Mouse (Mus musculus) hindbrain, embryonic 11.5 days (tissue): ENCODE data around the gene Ankrd44. TPM values are rescaled to one million over a fixed set of nuclear protein-coding genes. Genes with fewer than 3 reads are reported as not detected.

Experiments used
- ATAC-seq: fragments of 200-750 bp; cut with Nextera tagmentation; 2 replicates; pipeline ENCODE4 v1.8.0; 2017; ENCODE audit warnings: mild to moderate bottlenecking, moderate TSS enrichment, moderate library complexity; ENCODE audit not compliant: low FRiP score
- DNase-seq: peaks from one replicate; pipeline ENCODE4 v3.0.0-alpha.2; 2015; ENCODE audit warnings: low spot score
- H3K27ac ChIP-seq: fragments of 300-500 bp; sonication (generic); 2 replicates; pipeline ENCODE4 v1.5.1; 2014; ENCODE audit warnings: mild to moderate bottlenecking, low read depth, low read length
- H3K27me3 ChIP-seq: fragments of 300-500 bp; sonication (generic); 2 replicates; pipeline ENCODE4 v1.6.1; 2014; ENCODE audit warnings: mild to moderate bottlenecking, low read length, moderate library complexity, mixed read lengths; ENCODE audit not compliant: control insufficient read depth, insufficient read depth
- H3K36me3 ChIP-seq: fragments of 300-500 bp; sonication (generic); 2 replicates; pipeline ENCODE4 v1.6.1; 2014; ENCODE audit warnings: mild to moderate bottlenecking, low read length, moderate library complexity, mixed read lengths; ENCODE audit not compliant: control insufficient read depth, insufficient read depth
- H3K4me1 ChIP-seq: fragments of 300-500 bp; sonication (generic); replicated peaks from 2 replicates; pipeline ENCODE4 v1.6.1; 2014; ENCODE audit warnings: low read length, mixed read lengths; ENCODE audit not compliant: control insufficient read depth, insufficient read depth
- H3K4me2 ChIP-seq: fragments of 300-500 bp; sonication (generic); replicated peaks from 2 replicates; pipeline ENCODE4 v1.6.1; 2014; ENCODE audit warnings: mild to moderate bottlenecking, low read depth, low read length
- H3K4me3 ChIP-seq: fragments of 300-500 bp; sonication (generic); 2 replicates; pipeline ENCODE4 v1.5.1; 2014; ENCODE audit warnings: low read depth, low read length
- H3K9ac ChIP-seq: fragments of 300-500 bp; sonication (generic); 2 replicates; pipeline ENCODE4 v1.6.1; 2014; ENCODE audit warnings: low read depth, low read length
- H3K9me3 ChIP-seq: fragments of 300-500 bp; sonication (generic); 2 replicates; pipeline ENCODE4 v1.6.1; 2016; ENCODE audit warnings: low read length; ENCODE audit not compliant: control insufficient read depth
- WGBS: fragments of 180-500 bp; shearing (Covaris S2); extraction: QIAGEN DNeasy Blood & Tissue Kit; methylation state at CpG from one replicate; pipeline ENCODE4 v1.1.7; 2014; 5-methylcytosine and 5-hydroxymethylcytosine counted together
- polyA plus RNA-seq: library from polyadenylated mRNA; unstranded; fragments of >200 nt; fragmentation: Nextera tagmentation; extraction: Ambion mirVana; gene quantifications from 2 replicates; pipeline ENCODE4 v1.2.1, GENCODE M21; 2014

The Ankrd44 gene
- polyA plus RNA-seq, 1 experiment from 2014 or later: 19.4 TPM

- Histone ChIP-seq H3K27me3 (no peaks in the 10 kb centered on the region), H3K4me3 (no peak overlapping the region), H3K4me1 (no peaks in the 10 kb centered on the region), H3K9ac (no peak overlapping the region), H3K9me3 (no peaks in the 10 kb centered on the region), H3K27ac (no peak overlapping the region), H3K4me2 (no peak overlapping the region), H3K36me3 (no peaks in the 10 kb centered on the region)
- 64% methylated on average over 2 of the region's 2 CpGs for WGBS
- ATAC-seq (no peak), DNase-seq (no peak)
These were observed 43.2 kb downstream of the Ankrd44 start for GRCm38 (mm10) chr1:54882856-54883467.

GRCm38 (mm10) chr1:54881523-54881922, 44.7 kb downstream of the Ankrd44 start:
- 75% methylated on average over 3 of the region's 3 CpGs for WGBS

GRCm38 (mm10) chr1:54877423-54878073, 48.6 kb downstream of the Ankrd44 start:
- H3K4me1 ChIP-seq: no peaks in the 10 kb centered on the region
- DNase-seq: no peak
- WGBS: 86% methylated on average over 10 of the region's 10 CpGs
- no peak overlapping the region for H3K27ac ChIP-seq
- H3K27me3 ChIP-seq: no peaks in the 10 kb centered on the region
- no peak overlapping the region for H3K4me3 ChIP-seq
- no peak for ATAC-seq
- no peak overlapping the region for H3K4me2 ChIP-seq
- no peaks in the 10 kb centered on the region for H3K9me3 ChIP-seq
- no peaks in the 10 kb centered on the region for H3K36me3 ChIP-seq
- no peak overlapping the region for H3K9ac ChIP-seq

More at GRCm38 (mm10) chr1:54881523-54881922, 44.7 kb downstream of the Ankrd44 start:
- ATAC-seq (no peak), DNase-seq (no peak)
- no peak overlapping the region for H3K9ac ChIP-seq
- H3K9me3 ChIP-seq: no peaks in the 10 kb centered on the region
- H3K36me3 ChIP-seq: no peaks in the 10 kb centered on the region
- no peaks in the 10 kb centered on the region for H3K4me1 ChIP-seq
- H3K4me2 ChIP-seq: no peak overlapping the region
- H3K4me3 ChIP-seq: no peak overlapping the region
- H3K27me3 ChIP-seq: no peaks in the 10 kb centered on the region
- no peak overlapping the region for H3K27ac ChIP-seq

GRCm38 (mm10) chr1:54877014-54877413, 49.2 kb downstream of the Ankrd44 start:
- WGBS: 88% methylated on average over 5 of the region's 5 CpGs
- H3K27me3 ChIP-seq: no peaks in the 10 kb centered on the region
- no peak overlapping the region for H3K27ac ChIP-seq
- no peaks in the 10 kb centered on the region for H3K9me3 ChIP-seq
- no peak overlapping the region for H3K4me3 ChIP-seq
- DNase-seq: no peak
- no peak for ATAC-seq
- no peaks in the 10 kb centered on the region for H3K36me3 ChIP-seq
- no peak overlapping the region for H3K9ac ChIP-seq
- H3K4me1 ChIP-seq: no peaks in the 10 kb centered on the region
- H3K4me2 ChIP-seq: no peak overlapping the region

GRCm38 (mm10) chr1:54874094-54874493, 52.1 kb downstream of the Ankrd44 start:
- WGBS: 82% methylated on average over 6 of the region's 6 CpGs
- no peak for DNase-seq
- no peak for ATAC-seq

GRCm38 (mm10) chr1:54872857-54873616, 53.1 kb downstream of the Ankrd44 start:
- Histone ChIP-seq H3K4me2 (no peak overlapping the region), H3K9ac (no peak overlapping the region), H3K27me3 (no peaks in the 10 kb centered on the region), H3K9me3 (no peaks in the 10 kb centered on the region), H3K4me1 (no peaks in the 10 kb centered on the region), H3K4me3 (no peak overlapping the region), H3K36me3 (no peaks in the 10 kb centered on the region), H3K27ac (no peak overlapping the region)
- 72% methylated on average over 9 of the region's 9 CpGs for WGBS
- DNase-seq: no peak
- no peak for ATAC-seq

More at GRCm38 (mm10) chr1:54874094-54874493, 52.1 kb downstream of the Ankrd44 start:
- no peak overlapping the region for H3K4me3 ChIP-seq
- H3K36me3 ChIP-seq: no peaks in the 10 kb centered on the region
- no peak overlapping the region for H3K27ac ChIP-seq
- no peaks in the 10 kb centered on the region for H3K9me3 ChIP-seq
- no peak overlapping the region for H3K4me2 ChIP-seq
- H3K4me1 ChIP-seq: no peaks in the 10 kb centered on the region
- no peak overlapping the region for H3K9ac ChIP-seq
- no peaks in the 10 kb centered on the region for H3K27me3 ChIP-seq

GRCm38 (mm10) chr1:54871321-54871720, 54.9 kb downstream of the Ankrd44 start:
- DNase-seq: no peak
- H3K27ac ChIP-seq: no peak overlapping the region
- no peaks in the 10 kb centered on the region for H3K27me3 ChIP-seq
- no peak for ATAC-seq
- H3K9ac ChIP-seq: no peak overlapping the region
- H3K9me3 ChIP-seq: no peaks in the 10 kb centered on the region
- H3K4me3 ChIP-seq: no peak overlapping the region
- H3K36me3 ChIP-seq: no peaks in the 10 kb centered on the region
- no peak overlapping the region for H3K4me2 ChIP-seq
- WGBS: 98% methylated on average over 1 of the region's 1 CpGs
- no peaks in the 10 kb centered on the region for H3K4me1 ChIP-seq

- 84% methylated on average over 2 of the region's 2 CpGs for WGBS
- H3K4me3 ChIP-seq: no peak overlapping the region
- ATAC-seq (no peak), DNase-seq (no peak)
- no peaks in the 10 kb centered on the region for H3K27me3 ChIP-seq
- H3K4me1 ChIP-seq: no peaks in the 10 kb centered on the region
- H3K36me3 ChIP-seq: no peaks in the 10 kb centered on the region
- no peak overlapping the region for H3K27ac ChIP-seq
- no peak overlapping the region for H3K4me2 ChIP-seq
- no peak overlapping the region for H3K9ac ChIP-seq
- H3K9me3 ChIP-seq: no peaks in the 10 kb centered on the region
These were observed 55.6 kb downstream of the Ankrd44 start for GRCm38 (mm10) chr1:54870634-54871033.
